Mouse (Mus musculus) hindbrain, embryonic 15.5 days (tissue): Measurements from ENCODE around the gene Syt11. TPM values are rescaled to one million over a fixed set of nuclear protein-coding genes. Genes with fewer than 3 reads are reported as not detected.
"Not testable (repeated sequence)": the region's sequence is repeated elsewhere in the genome, so short reads cannot be mapped to it uniquely, and the experiment has no call there.

Experiments
- ATAC-seq: fragments of 200-750 bp; cut with Nextera tagmentation; 2 replicates; pipeline ENCODE4 v1.8.0; 2017; ENCODE audit warnings: low read depth, moderate number of reproducible peaks, moderate TSS enrichment; ENCODE audit not compliant: low FRiP score
- H3K27ac ChIP-seq: fragments of 300-500 bp; sonication (generic); replicated peaks from 2 replicates; pipeline ENCODE4 v1.5.1; 2015; ENCODE audit warnings: mild to moderate bottlenecking, inconsistent platforms
- H3K27me3 ChIP-seq: fragments of 300-500 bp; sonication (generic); 2 replicates; pipeline ENCODE4 v1.6.1; 2015; ENCODE audit warnings: control low read depth, inconsistent platforms
- H3K36me3 ChIP-seq: fragments of 300-500 bp; sonication (generic); 2 replicates; pipeline ENCODE4 v1.6.1; 2015; ENCODE audit warnings: control low read depth, inconsistent platforms
- H3K4me1 ChIP-seq: fragments of 300-500 bp; sonication (generic); replicated peaks from 2 replicates; pipeline ENCODE4 v1.6.1; 2015; ENCODE audit warnings: control low read depth, inconsistent platforms
- H3K4me2 ChIP-seq: fragments of 300-500 bp; sonication (generic); 2 replicates; pipeline ENCODE4 v1.6.1; 2015; ENCODE audit warnings: moderate library complexity, mild to moderate bottlenecking, inconsistent platforms
- H3K4me3 ChIP-seq: fragments of 300-500 bp; sonication (generic); 2 replicates; pipeline ENCODE4 v1.5.1; 2015; ENCODE audit warnings: mild to moderate bottlenecking, inconsistent platforms
- H3K9ac ChIP-seq: fragments of 300-500 bp; sonication (generic); 2 replicates; pipeline ENCODE4 v1.6.1; 2015; ENCODE audit warnings: inconsistent platforms
- H3K9me3 ChIP-seq: fragments of 300-500 bp; sonication (generic); 2 replicates; pipeline ENCODE4 v1.6.1; 2016; ENCODE audit warnings: control low read depth, inconsistent platforms
- WGBS: fragments of 180-500 bp; shearing (Covaris S2); methylation state at CpG from one replicate; pipeline ENCODE4 v1.1.7; 2015; 5-methylcytosine and 5-hydroxymethylcytosine counted together
- polyA plus RNA-seq: library from polyadenylated mRNA; unstranded; fragments of >200 nt; fragmentation: Nextera tagmentation; extraction: Ambion mirVana; gene quantifications from 2 replicates; pipeline ENCODE4 v1.2.1, GENCODE M21; 2015

Gene Syt11
- 220 and 239 TPM in 2 replicates for polyA plus RNA-seq

GRCm38 (mm10) chr3:88774939-88775841 is at the start of gene Syt11:
TSS of gene Syt11 (minus strand) at chr3:88775164.
- peak; percentile 61 for ATAC-seq
- H3K9me3 ChIP-seq, H3K27me3 ChIP-seq, H3K36me3 ChIP-seq, H3K4me1 ChIP-seq: not testable (repeated sequence)
- WGBS, result 5% methylated on average over 32 of the region's 51 CpGs
- Histone ChIP-seq H3K4me2 (peak within 1 kb of the TSS; percentile 54), H3K27ac (peak within 1 kb of the TSS; percentile 84), H3K4me3 (peak within 1 kb of the TSS; percentile 38), H3K9ac (peak within 1 kb of the TSS; percentile 43)

- Histone ChIP-seq H3K27me3 (no peaks in the 10 kb centered on the region), H3K4me1 (no peaks in the 10 kb centered on the region), H3K9me3 (no peaks in the 10 kb centered on the region), H3K4me3 (no peak overlapping the region), H3K9ac (no peak overlapping the region), H3K4me2 (no peak overlapping the region), H3K36me3 (peaks cover 14% of the 10 kb centered on the region), H3K27ac (no peak overlapping the region)
- 86% methylated on average over 5 of the region's 5 CpGs for WGBS
- no peak for ATAC-seq
These were observed 29.1 kb upstream of the Syt11 start for GRCm38 (mm10) chr3:88803910-88804540.

- not testable (repeated sequence) for H3K36me3 ChIP-seq, ATAC-seq
- 91% methylated on average over 6 of the region's 6 CpGs for WGBS
These were observed 22.5 kb upstream of the Syt11 start for GRCm38 (mm10) chr3:88797507-88797906.

GRCm38 (mm10) chr3:88788033-88788432 is 13.1 kb upstream of the Syt11 start:
- WGBS, result 100% methylated on average over 2 of the region's 4 CpGs
- H3K4me3 ChIP-seq, ATAC-seq: not testable (repeated sequence)

More at GRCm38 (mm10) chr3:88797507-88797906, 22.5 kb upstream of the Syt11 start:
- H3K9ac ChIP-seq, H3K4me2 ChIP-seq, H3K27me3 ChIP-seq, H3K27ac ChIP-seq, H3K4me1 ChIP-seq, H3K4me3 ChIP-seq, H3K9me3 ChIP-seq: not testable (repeated sequence)

GRCm38 (mm10) chr3:88786805-88787204 is 11.8 kb upstream of the Syt11 start:
- not testable (repeated sequence) for H3K27me3 ChIP-seq, ATAC-seq, H3K9ac ChIP-seq, H3K36me3 ChIP-seq, H3K9me3 ChIP-seq, H3K4me2 ChIP-seq, H3K4me3 ChIP-seq, H3K4me1 ChIP-seq, H3K27ac ChIP-seq
- no CpG with 5 or more reads among the region's 8 CpGs for WGBS

More at GRCm38 (mm10) chr3:88788033-88788432, 13.1 kb upstream of the Syt11 start:
- H3K27ac ChIP-seq, H3K4me1 ChIP-seq, H3K36me3 ChIP-seq, H3K9me3 ChIP-seq, H3K4me2 ChIP-seq, H3K9ac ChIP-seq, H3K27me3 ChIP-seq: not testable (repeated sequence)

GRCm38 (mm10) chr3:88786323-88786722 is 11.4 kb upstream of the Syt11 start:
- not testable (repeated sequence) for H3K4me3 ChIP-seq, H3K27me3 ChIP-seq, H3K36me3 ChIP-seq, H3K4me1 ChIP-seq, H3K9me3 ChIP-seq, H3K27ac ChIP-seq, H3K9ac ChIP-seq, H3K4me2 ChIP-seq, ATAC-seq
- 91% methylated on average over 1 of the region's 4 CpGs for WGBS

- H3K4me1 ChIP-seq, result no peaks in the 10 kb centered on the region
- no peaks in the 10 kb centered on the region for H3K9me3 ChIP-seq
- no peak overlapping the region for H3K27ac ChIP-seq
- no peak overlapping the region for H3K9ac ChIP-seq
- no peaks in the 10 kb centered on the region for H3K27me3 ChIP-seq
- WGBS, result 89% methylated on average over 5 of the region's 5 CpGs
- H3K4me2 ChIP-seq, result no peak overlapping the region
- ATAC-seq, result no peak
- H3K4me3 ChIP-seq, result no peak overlapping the region
- H3K36me3 ChIP-seq, result no peaks in the 10 kb centered on the region
These were observed 9.9 kb upstream of the Syt11 start for GRCm38 (mm10) chr3:88784889-88785288.

GRCm38 (mm10) chr3:88773163-88773562 is 1.8 kb downstream of the Syt11 start:
- H3K4me2 ChIP-seq, H3K9ac ChIP-seq, H3K4me1 ChIP-seq, ATAC-seq, H3K27me3 ChIP-seq, H3K4me3 ChIP-seq, H3K9me3 ChIP-seq, H3K36me3 ChIP-seq, H3K27ac ChIP-seq: not testable (repeated sequence)
- 85% methylated on average over 6 of the region's 6 CpGs for whole genome bisulfite sequencing

GRCm38 (mm10) chr3:88772399-88772798 is 2.6 kb downstream of the Syt11 start:
- under 1% methylated on average over 19 of the region's 19 CpGs for WGBS
- not testable (repeated sequence) for H3K4me1 ChIP-seq, H3K9me3 ChIP-seq, H3K36me3 ChIP-seq, H3K9ac ChIP-seq, H3K27me3 ChIP-seq
- 0 out of 2 replicates have a peak overlapping the region, but pooled peaks have one; percentile 64 for H3K27ac ChIP-seq
- H3K4me2 ChIP-seq, result peak overlapping the region; percentile 50
- peak; percentile 86 for ATAC-seq
- peak overlapping the region; percentile 54 for H3K4me3 ChIP-seq

GRCm38 (mm10) chr3:88771941-88772280 is 3.1 kb downstream of the Syt11 start:
- H3K4me2 ChIP-seq, result peak overlapping the region; percentile 50
- not testable (repeated sequence) for H3K36me3 ChIP-seq, H3K4me1 ChIP-seq, H3K27me3 ChIP-seq, H3K9me3 ChIP-seq
- H3K9ac ChIP-seq, result peak overlapping the region; percentile 62
- WGBS, result 0% methylated on average over 3 of the region's 6 CpGs
- peak; percentile 32 for ATAC-seq
- H3K27ac ChIP-seq, result peak overlapping the region; percentile 93
- H3K4me3 ChIP-seq, result peak overlapping the region; percentile 54

GRCm38 (mm10) chr3:88771189-88771940 is 3.6 kb downstream of the Syt11 start:
- not testable (repeated sequence) for H3K36me3 ChIP-seq, H3K9me3 ChIP-seq, H3K4me1 ChIP-seq, H3K27me3 ChIP-seq
- peak overlapping the region; percentile 62 for H3K9ac ChIP-seq
- under 1% methylated on average over 22 of the region's 28 CpGs for WGBS
- H3K4me2 ChIP-seq, result peak overlapping the region; percentile 50
- H3K27ac ChIP-seq, result peak overlapping the region; percentile 93
- ATAC-seq, result peak; percentile 83
- H3K4me3 ChIP-seq, result peak overlapping the region; percentile 54

- WGBS, result 32% methylated on average over 6 of the region's 6 CpGs
- Histone ChIP-seq H3K9me3 (no peaks in the 10 kb centered on the region), H3K4me3 (no peak overlapping the region), H3K27ac (peak overlapping the region; percentile 58), H3K36me3 (peaks cover 46% of the 10 kb centered on the region), H3K4me2 (no peak overlapping the region), H3K4me1 (peaks cover 33% of the 10 kb centered on the region), H3K9ac (no peak overlapping the region), H3K27me3 (no peaks in the 10 kb centered on the region)
- no peak for ATAC-seq
These were observed 12.5 kb downstream of the Syt11 start for GRCm38 (mm10) chr3:88762401-88762831.
